Mouse (Mus musculus) testis, adult 2 months (tissue): ENCODE data around the gene Gadd45a.

ENCODE experiments used
- CTCF ChIP-seq: fragments of 200-500 bp; IDR thresholded peaks from 2 replicates; pipeline ENCODE4 v1.5.1; 2012; ENCODE audit warnings: low read depth, mild to moderate bottlenecking, inconsistent platforms, low read length, moderate library complexity; ENCODE audit not compliant: control insufficient read depth, insufficient read depth, insufficient replicate concordance
- POLR2A ChIP-seq: fragments of 200-500 bp; IDR thresholded peaks from 2 replicates; pipeline ENCODE4 v1.6.1; 2012; ENCODE audit warnings: low read depth, mild to moderate bottlenecking, inconsistent platforms, low read length, moderate library complexity; ENCODE audit not compliant: control insufficient read depth

- TF ChIP-seq CTCF (no peak), POLR2A (no peak)
Measured at GRCm38 (mm10) chr6:67073929-67074328, 36.7 kb upstream of the Gadd45a start.
